Comparison of ENCODE assay signal across 21 mouse cellular contexts in the genomic region with DNA sequence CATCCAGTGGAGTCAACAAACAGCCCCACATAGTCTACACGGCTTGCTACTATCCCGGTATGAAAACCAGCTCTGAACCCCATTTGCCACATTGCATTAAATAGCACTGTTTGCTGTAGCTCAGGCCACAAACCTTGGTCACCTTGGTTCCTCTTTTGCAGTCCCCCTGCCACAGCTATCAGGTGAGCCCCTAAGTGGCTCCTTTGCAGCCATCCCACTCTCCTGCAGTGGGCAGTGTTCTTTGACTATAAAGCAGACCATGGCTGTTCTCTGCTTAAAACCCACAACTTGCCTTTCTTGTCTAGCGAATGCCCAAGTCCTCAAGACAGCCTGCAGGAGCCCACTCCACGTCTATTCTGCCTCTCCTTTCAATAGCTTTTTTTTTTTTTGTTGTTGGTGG. TPM values are rescaled to one million over a fixed set of nuclear protein-coding genes. Genes with fewer than 3 reads are reported as not detected.
A peak's percentile ranks its signal among the peaks of the same experiment; 100 is the strongest.
DNase-seq lines count a peak whose midpoint lies in the region; ATAC-seq and TF ChIP-seq lines count a peak whose summit lies in the region.
"Had no signal": no experiment of that assay in that cellular context is flagged by ENCODE, and none has a peak within 500 bp of the region (broad histone marks: within the 10 kb centered on the region; RNA-seq: fewer than 3 reads in every experiment).

No protein-coding gene starts in this region.

- ATAC-seq in forebrain, postnatal 0 days: no peak
- no peak for ATAC-seq in forebrain, embryonic 12.5 days (ENCODE audit: low FRiP score)
- ATAC-seq in kidney, postnatal 0 days (replicated peaks; ENCODE audit: low FRiP score, low read depth): no peak
- no peak for ATAC-seq in liver, embryonic 14.5 days (ENCODE audit: insufficient read depth)
- ATAC-seq: forebrain, embryonic 15.5 days; hindbrain, embryonic 16.5 days had no signal

- TF ChIP-seq POLR2A in bone marrow, adult 2 months (IDR thresholded peaks at IDR 0.05; ENCODE audit: borderline replicate concordance, control insufficient read depth, low read depth, low read length): no peak

- H3K9ac ChIP-seq in forebrain, postnatal 0 days: no peak overlapping the region
- no peak overlapping the region for H3K9ac ChIP-seq in forebrain, embryonic 12.5 days
- no peak overlapping the region for H3K9ac ChIP-seq in kidney, postnatal 0 days (ENCODE audit: low read depth, low read length)
- peak overlapping the region; percentile 100 for H3K9ac ChIP-seq in liver, embryonic 14.5 days (replicated peaks)
- H3K9ac ChIP-seq: embryonic facial prominence, embryonic 13.5 days; forebrain, embryonic 15.5 days; midbrain, embryonic 12.5 days had no signal

- peaks cover 8% of the 10 kb centered on the region; the same call in 1 of the 2 replicates for H3K4me1 ChIP-seq in forebrain, postnatal 0 days (ENCODE audit: insufficient read depth)
- H3K4me1 ChIP-seq in forebrain, embryonic 12.5 days: peaks cover 10% of the 10 kb centered on the region
- 0 out of 2 replicates have a peak, but pooled peaks cover 5% of the 10 kb centered on the region for H3K4me1 ChIP-seq in kidney, postnatal 0 days (replicated peaks; ENCODE audit: insufficient read depth, low read length)
- H3K4me1 ChIP-seq in bone marrow, adult 2 months (ENCODE audit: control insufficient read depth, insufficient read depth, low read length): no peaks in the 10 kb centered on the region
- H3K4me1 ChIP-seq in liver, embryonic 14.5 days (replicated peaks; ENCODE audit: control insufficient read depth in 2 of 2, insufficient read depth in 2 of 2, low read length in 1 of 2): peaks cover 23 to 43% of the 10 kb centered on the region in 2 experiments

- no peak overlapping the region for H3K27ac ChIP-seq in forebrain, postnatal 0 days (ENCODE audit: low read depth, low read length)
- no peak overlapping the region for H3K27ac ChIP-seq in forebrain, embryonic 12.5 days
- no peak overlapping the region for H3K27ac ChIP-seq in kidney, postnatal 0 days
- H3K27ac ChIP-seq in bone marrow, adult 2 months (ENCODE audit: control insufficient read depth, insufficient read depth, low read depth, low read length, poor library complexity): peak overlapping the region; percentile 24
- H3K27ac ChIP-seq in liver, embryonic 14.5 days: peak overlapping the region; percentile 99
- H3K27ac ChIP-seq: embryonic facial prominence, embryonic 13.5 days; forebrain, embryonic 15.5 days; midbrain, embryonic 12.5 days had no signal

- TF ChIP-seq CTCF in forebrain, postnatal 0 days (IDR thresholded peaks at IDR 0.05; ENCODE audit: low read depth): 0 out of 2 replicates have a peak, but pooled peaks have one; percentile 8
- peak; percentile 26; the same call in 1 of the 2 replicates for TF ChIP-seq CTCF in kidney, postnatal 0 days (IDR thresholded peaks at IDR 0.05; ENCODE audit: low read depth)
- no peak for TF ChIP-seq CTCF in bone marrow, adult 2 months (IDR thresholded peaks at IDR 0.05; ENCODE audit: control insufficient read depth, insufficient read depth, low read length)
- TF ChIP-seq CTCF in liver, embryonic 14.5 days (IDR thresholded peaks at IDR 0.05; ENCODE audit: low read depth): peak; percentile 65

- no peak for TF ChIP-seq EP300 in liver, embryonic 14.5 days (IDR thresholded peaks at IDR 0.05; ENCODE audit: low read depth)

- DNase-seq in forebrain, postnatal 0 days: no peak
- no peak for DNase-seq in kidney, postnatal 0 days (ENCODE audit: low spot score)
- no peak for DNase-seq in kidney, postnatal 25 days
- DNase-seq in liver, embryonic 14.5 days (ENCODE audit: low read depth in 3 of 3, low spot score in 3 of 3): peak in 1 of 3 experiments; percentile 36
- no peak for DNase-seq in frontal cortex, postnatal 25 days (ENCODE audit: low spot score in 2 of 2)
- DNase-seq in kidney, postnatal 10 days: no peak
- DNase-seq: cerebellum, adult 11 months; cerebellum, postnatal 36 days; gastrocnemius, postnatal 10 days; heart, postnatal 14 days; kidney, adult 8-10 months; lung, postnatal 14 days; right cerebral cortex, adult 18-20 months; spleen, adult 18-20 months had no signal

- no peak overlapping the region for H3K4me3 ChIP-seq in forebrain, postnatal 0 days (ENCODE audit: low read depth, low read length)
- H3K4me3 ChIP-seq in forebrain, embryonic 12.5 days (replicated peaks): no peak overlapping the region
- no peak overlapping the region for H3K4me3 ChIP-seq in kidney, postnatal 0 days (replicated peaks; ENCODE audit: low read depth, low read length)
- peak overlapping the region; percentile 54 for H3K4me3 ChIP-seq in bone marrow, adult 2 months (replicated peaks; ENCODE audit: control insufficient read depth, low read depth, low read length)
- H3K4me3 ChIP-seq in liver, embryonic 14.5 days (ENCODE audit: insufficient read depth in 1 of 2, low read depth in 2 of 2, low read length in 2 of 2): peak overlapping the region; percentile 82 to 92
- H3K4me3 ChIP-seq: embryonic facial prominence, embryonic 13.5 days; forebrain, embryonic 15.5 days; midbrain, embryonic 12.5 days; myocyte had no signal

- H3K4me2 ChIP-seq in forebrain, postnatal 0 days (ENCODE audit: low read depth): no peak overlapping the region
- H3K4me2 ChIP-seq in forebrain, embryonic 12.5 days: no peak overlapping the region
- H3K4me2 ChIP-seq in kidney, postnatal 0 days (ENCODE audit: low read length): no peak overlapping the region
- H3K4me2 ChIP-seq in liver, embryonic 14.5 days (ENCODE audit: low read depth): peak overlapping the region; percentile 96
- H3K4me2 ChIP-seq: embryonic facial prominence, embryonic 13.5 days; forebrain, embryonic 15.5 days; midbrain, embryonic 12.5 days had no signal

- no peaks in the 10 kb centered on the region for H3K9me3 ChIP-seq in forebrain, postnatal 0 days (ENCODE audit: low read length)
- no peaks in the 10 kb centered on the region for H3K9me3 ChIP-seq in forebrain, embryonic 12.5 days
- H3K9me3 ChIP-seq in kidney, postnatal 0 days (replicated peaks; ENCODE audit: low read length): no peaks in the 10 kb centered on the region
- no peaks in the 10 kb centered on the region for H3K9me3 ChIP-seq in liver, embryonic 14.5 days (ENCODE audit: control insufficient read depth, low read length)
- H3K9me3 ChIP-seq: embryonic facial prominence, embryonic 13.5 days; forebrain, embryonic 15.5 days; midbrain, embryonic 12.5 days had no signal

- no peaks in the 10 kb centered on the region; the same call in 1 of the 2 replicates for H3K27me3 ChIP-seq in forebrain, postnatal 0 days (ENCODE audit: insufficient read depth, low read length)
- H3K27me3 ChIP-seq in forebrain, embryonic 12.5 days: peaks cover 14% of the 10 kb centered on the region
- no peaks in the 10 kb centered on the region for H3K27me3 ChIP-seq in kidney, postnatal 0 days (ENCODE audit: insufficient read depth, low read length)
- H3K27me3 ChIP-seq in liver, embryonic 14.5 days (ENCODE audit: control insufficient read depth, insufficient read depth, low read length): no peaks in the 10 kb centered on the region
- H3K27me3 ChIP-seq: forebrain, embryonic 15.5 days had no signal

- H3K36me3 ChIP-seq in forebrain, postnatal 0 days (ENCODE audit: insufficient read depth): no peaks in the 10 kb centered on the region
- H3K36me3 ChIP-seq in forebrain, embryonic 12.5 days (replicated peaks): no peaks in the 10 kb centered on the region
- H3K36me3 ChIP-seq in kidney, postnatal 0 days (ENCODE audit: insufficient read depth, low read length): no peaks in the 10 kb centered on the region
- peaks cover 36% of the 10 kb centered on the region for H3K36me3 ChIP-seq in liver, embryonic 14.5 days (replicated peaks; ENCODE audit: control insufficient read depth, insufficient read depth, low read depth)
- H3K36me3 ChIP-seq: embryonic facial prominence, embryonic 13.5 days; forebrain, embryonic 15.5 days; midbrain, embryonic 12.5 days had no signal

- 57% methylated on average over 4 of the region's 4 CpGs for WGBS in forebrain, postnatal 0 days
- WGBS in forebrain, embryonic 12.5 days: 54% methylated on average over 4 of the region's 4 CpGs
- 59% methylated on average over 4 of the region's 4 CpGs for WGBS in kidney, postnatal 0 days
- WGBS in bone marrow, adult 2 months: 67% methylated on average over 4 of the region's 4 CpGs
- 37% methylated on average over 4 of the region's 4 CpGs for WGBS in liver, embryonic 14.5 days (ENCODE audit: insufficient replicate concordance)

RNA-seq across cellular contexts. Expression of gene Mfsd2b, which starts 1.9 kb away (rescaled TPM):
- total RNA-seq in forebrain, postnatal 0 days (2014; rRNA removed): 1.1 and 3.4 TPM in 2 replicates
- polyA plus RNA-seq in forebrain, postnatal 0 days (2015; fragmentation: Nextera tagmentation; extraction: Ambion mirVana): 0.49 and 1.3 TPM in 2 replicates
- 2.0 and 2.5 TPM in 2 replicates for polyA plus RNA-seq in forebrain, embryonic 12.5 days (2016; fragmentation: Nextera tagmentation; extraction: Ambion mirVana)
- polyA plus RNA-seq in kidney, postnatal 0 days (2015; fragmentation: Nextera tagmentation; extraction: Ambion mirVana): 0.38 and 0.41 TPM in 2 replicates
- polyA plus RNA-seq in bone marrow, adult 2 months (2011; ENCODE audit: insufficient read depth, insufficient read length, low replicate concordance, missing spikeins): 122 and 162 TPM in 2 replicates
- polyA plus RNA-seq in liver, embryonic 14.5 days (2012; rRNA removed): 45.9 and 53.1 TPM in 2 replicates
- polyA plus RNA-seq in liver, embryonic 14.5 days (2014; fragmentation: Nextera tagmentation; extraction: Ambion mirVana): 54.6 and 62.6 TPM in 2 replicates

RNA-seq across cellular contexts. Expression of gene Wdcp, which starts 29.2 kb away (rescaled TPM):
- total RNA-seq in forebrain, postnatal 0 days (2014; rRNA removed): 8.9 and 9.9 TPM in 2 replicates
- polyA plus RNA-seq in forebrain, postnatal 0 days (2015; fragmentation: Nextera tagmentation; extraction: Ambion mirVana): 10.2 and 11.4 TPM in 2 replicates
- 19.0 and 20.5 TPM in 2 replicates for polyA plus RNA-seq in forebrain, embryonic 12.5 days (2016; fragmentation: Nextera tagmentation; extraction: Ambion mirVana)
- 15.1 and 15.6 TPM in 2 replicates for polyA plus RNA-seq in kidney, postnatal 0 days (2015; fragmentation: Nextera tagmentation; extraction: Ambion mirVana)
- polyA plus RNA-seq in bone marrow, adult 2 months (2011; ENCODE audit: insufficient read depth, insufficient read length, low replicate concordance, missing spikeins): 9.5 and 12.7 TPM in 2 replicates
- polyA plus RNA-seq in liver, embryonic 14.5 days (2012; rRNA removed): 7.7 and 9.1 TPM in 2 replicates
- polyA plus RNA-seq in liver, embryonic 14.5 days (2014; fragmentation: Nextera tagmentation; extraction: Ambion mirVana): 11.3 and 11.6 TPM in 2 replicates

RNA-seq across cellular contexts. Expression of gene Fkbp1b, which starts 30.9 kb away (rescaled TPM):
- total RNA-seq in forebrain, postnatal 0 days (2014; rRNA removed): 51.7 and 122 TPM in 2 replicates
- 65.5 and 67.9 TPM in 2 replicates for polyA plus RNA-seq in forebrain, postnatal 0 days (2015; fragmentation: Nextera tagmentation; extraction: Ambion mirVana)
- polyA plus RNA-seq in forebrain, embryonic 12.5 days (2016; fragmentation: Nextera tagmentation; extraction: Ambion mirVana): 6.6 and 6.9 TPM in 2 replicates
- polyA plus RNA-seq in kidney, postnatal 0 days (2015; fragmentation: Nextera tagmentation; extraction: Ambion mirVana): 7.6 and 8.8 TPM in 2 replicates
- polyA plus RNA-seq in bone marrow, adult 2 months (2011; ENCODE audit: insufficient read depth, insufficient read length, low replicate concordance, missing spikeins): 2.2 and 7.8 TPM in 2 replicates
- 2.5 and 2.9 TPM in 2 replicates for polyA plus RNA-seq in liver, embryonic 14.5 days (2012; rRNA removed)
- 2.2 and 2.6 TPM in 2 replicates for polyA plus RNA-seq in liver, embryonic 14.5 days (2014; fragmentation: Nextera tagmentation; extraction: Ambion mirVana)

RNA-seq across cellular contexts. Expression of gene Ubxn2a, which starts 35.2 kb away (rescaled TPM):
- 28.5 and 29.0 TPM in 2 replicates for total RNA-seq in forebrain, postnatal 0 days (2014; rRNA removed)
- polyA plus RNA-seq in forebrain, postnatal 0 days (2015; fragmentation: Nextera tagmentation; extraction: Ambion mirVana): 21.4 and 34.9 TPM in 2 replicates
- 38.3 and 43.3 TPM in 2 replicates for polyA plus RNA-seq in forebrain, embryonic 12.5 days (2016; fragmentation: Nextera tagmentation; extraction: Ambion mirVana)
- 30.2 and 34.9 TPM in 2 replicates for polyA plus RNA-seq in kidney, postnatal 0 days (2015; fragmentation: Nextera tagmentation; extraction: Ambion mirVana)
- polyA plus RNA-seq in bone marrow, adult 2 months (2011; ENCODE audit: insufficient read depth, insufficient read length, low replicate concordance, missing spikeins): 13.5 and 14.4 TPM in 2 replicates
- polyA plus RNA-seq in liver, embryonic 14.5 days (2012; rRNA removed): 3.9 and 7.4 TPM in 2 replicates
- 23.0 and 26.4 TPM in 2 replicates for polyA plus RNA-seq in liver, embryonic 14.5 days (2014; fragmentation: Nextera tagmentation; extraction: Ambion mirVana)

RNA-seq across cellular contexts. Expression of gene Atad2b, which starts 44.9 kb away (rescaled TPM):
- 23.7 and 31.1 TPM in 2 replicates for total RNA-seq in forebrain, postnatal 0 days (2014; rRNA removed)
- 5.0 and 6.6 TPM in 2 replicates for polyA plus RNA-seq in forebrain, postnatal 0 days (2015; fragmentation: Nextera tagmentation; extraction: Ambion mirVana)
- polyA plus RNA-seq in forebrain, embryonic 12.5 days (2016; fragmentation: Nextera tagmentation; extraction: Ambion mirVana): 24.0 and 24.9 TPM in 2 replicates
- 7.4 and 8.6 TPM in 2 replicates for polyA plus RNA-seq in kidney, postnatal 0 days (2015; fragmentation: Nextera tagmentation; extraction: Ambion mirVana)
- 19.0 and 26.5 TPM in 2 replicates for polyA plus RNA-seq in bone marrow, adult 2 months (2011; ENCODE audit: insufficient read depth, insufficient read length, low replicate concordance, missing spikeins)
- polyA plus RNA-seq in liver, embryonic 14.5 days (2012; rRNA removed): 5.5 and 6.6 TPM in 2 replicates
- polyA plus RNA-seq in liver, embryonic 14.5 days (2014; fragmentation: Nextera tagmentation; extraction: Ambion mirVana): 7.0 and 8.1 TPM in 2 replicates

Comparison
In these comparisons a context has a peak if more than half of its experiments do, and no peak if none do; other contexts are left out.
1. H3K27ac ChIP-seq: peak in bone marrow, adult 2 months (single experiment) and liver, embryonic 14.5 days (single experiment); none in forebrain, postnatal 0 days (single experiment), forebrain, embryonic 12.5 days (single experiment) and kidney, postnatal 0 days (single experiment).
2. H3K4me3 ChIP-seq: peak in bone marrow, adult 2 months (single experiment) and liver, embryonic 14.5 days (2 of 2); none in forebrain, postnatal 0 days (single experiment), forebrain, embryonic 12.5 days (single experiment) and kidney, postnatal 0 days (single experiment).
3. RNA of gene Mfsd2b, which starts 1.9 kb away (polyA plus RNA-seq): 122 to 162 TPM in bone marrow, adult 2 months and 45.9 to 62.6 TPM in liver, embryonic 14.5 days; 2.0 to 2.5 TPM in forebrain, embryonic 12.5 days, 0.49 to 1.3 TPM in forebrain, postnatal 0 days and 0.38 to 0.41 TPM in kidney, postnatal 0 days; every median in the first group is over 10 times any median in the second.